Mouse (Mus musculus): ENCODE results near the gene Smco4. TPM values are rescaled to one million over a fixed set of nuclear protein-coding genes. Genes with fewer than 3 reads are reported as not detected.

The Smco4 gene
- polyA plus RNA-seq, 1 experiment = 14.6 TPM

Other genes with a start within 250 kb of the Smco4 start
- 35.6 and 42.1 TPM in 2 replicates for gene Med17, start 213.5 kb upstream of the Smco4 start, polyA plus RNA-seq (2012; rRNA removed)
- 55.9 and 65.1 TPM in 2 replicates for gene Taf1d, start 187.2 kb upstream of the Smco4 start, polyA plus RNA-seq (2012; rRNA removed)
- 50.2 and 50.7 TPM in 2 replicates for gene 4931406C07Rik, start 187.0 kb upstream of the Smco4 start, polyA plus RNA-seq (2012; rRNA removed)
- gene Cep295, start 135.6 kb upstream of the Smco4 start, polyA plus RNA-seq (2012; rRNA removed) = 12.1 and 13.7 TPM in 2 replicates
- gene Deup1, start 134.5 kb downstream of the Smco4 start, polyA plus RNA-seq (2012; rRNA removed) = 0.15 and 0.24 TPM in 2 replicates
- gene Slc36a4, start 216.3 kb downstream of the Smco4 start, polyA plus RNA-seq (2012; rRNA removed) = 9.8 and 10.4 TPM in 2 replicates